12 mouse cellular contexts compared by ENCODE assay signal in genomic region chr6:83186946-83187345, GRCm38 (mm10). TPM values are rescaled to one million over a fixed set of nuclear protein-coding genes. Genes with fewer than 3 reads are reported as not detected.
DNase-seq lines count a peak whose midpoint lies in the region; ATAC-seq and TF ChIP-seq lines count a peak whose summit lies in the region.
"Had no signal": no experiment of that assay in that cellular context is flagged by ENCODE, and none has a peak within 500 bp of the region (broad histone marks: within the 10 kb centered on the region; RNA-seq: fewer than 3 reads in every experiment).

No protein-coding gene starts in this region.

- TF ChIP-seq CTCF in brain, embryonic 14.5 days (IDR thresholded peaks at IDR 0.05; ENCODE audit: borderline replicate concordance, extremely low read depth, insufficient read depth, insufficient read length), result no peak

- H3K9me3 ChIP-seq in embryonic facial prominence, embryonic 10.5 days, result no peaks in the 10 kb centered on the region
- no peaks in the 10 kb centered on the region for H3K9me3 ChIP-seq in hindbrain, embryonic 10.5 days
- H3K9me3 ChIP-seq in midbrain, embryonic 11.5 days (ENCODE audit: control insufficient read depth, low read length), result no peaks in the 10 kb centered on the region
- H3K9me3 ChIP-seq: kidney, embryonic 15.5 days had no signal

- peaks cover 71% of the 10 kb centered on the region for H3K36me3 ChIP-seq in embryonic facial prominence, embryonic 10.5 days (replicated peaks)
- peaks cover 69% of the 10 kb centered on the region for H3K36me3 ChIP-seq in hindbrain, embryonic 10.5 days
- H3K36me3 ChIP-seq in midbrain, embryonic 11.5 days (ENCODE audit: control insufficient read depth, insufficient read depth, low read length), result peaks cover 22% of the 10 kb centered on the region

- H3K9ac ChIP-seq in midbrain, embryonic 11.5 days (ENCODE audit: low read length), result peak overlapping the region; percentile 72; the same call in 1 of the 2 replicates

- ATAC-seq in midbrain, embryonic 11.5 days (ENCODE audit: low FRiP score), result 0 out of 2 replicates have a peak, but pooled peaks have one; percentile 10
- no peak for ATAC-seq in erythroblast, adult 5-6 weeks (replicated peaks; ENCODE audit: low FRiP score, poor library complexity, severe bottlenecking)

- H3K27ac ChIP-seq in embryonic facial prominence, embryonic 10.5 days (replicated peaks), result peak overlapping the region; percentile 83
- peak overlapping the region; percentile 88 for H3K27ac ChIP-seq in hindbrain, embryonic 10.5 days
- H3K27ac ChIP-seq in midbrain, embryonic 11.5 days (ENCODE audit: low read depth, low read length), result peak overlapping the region; percentile 74
- H3K27ac ChIP-seq: kidney, embryonic 15.5 days had no signal

- H3K4me3 ChIP-seq in embryonic facial prominence, embryonic 10.5 days, result peak overlapping the region; percentile 57
- H3K4me3 ChIP-seq in hindbrain, embryonic 10.5 days, result peak overlapping the region; percentile 56
- peak overlapping the region; percentile 41 for H3K4me3 ChIP-seq in midbrain, embryonic 11.5 days (ENCODE audit: low read depth, low read length)

- 61% methylated on average over 2 of the region's 2 CpGs for WGBS in embryonic facial prominence, embryonic 10.5 days
- 73% methylated on average over 2 of the region's 2 CpGs for WGBS in hindbrain, embryonic 10.5 days
- WGBS in midbrain, embryonic 11.5 days, result 66% methylated on average over 2 of the region's 2 CpGs

- peak overlapping the region; percentile 53 for H3K4me2 ChIP-seq in midbrain, embryonic 11.5 days

- H3K4me1 ChIP-seq in embryonic facial prominence, embryonic 10.5 days, result peaks cover 40% of the 10 kb centered on the region
- peaks cover 39% of the 10 kb centered on the region for H3K4me1 ChIP-seq in hindbrain, embryonic 10.5 days (replicated peaks)
- peaks cover 18% of the 10 kb centered on the region for H3K4me1 ChIP-seq in midbrain, embryonic 11.5 days (ENCODE audit: control insufficient read depth, insufficient read depth, low read length)

- DNase-seq in brain, embryonic 14.5 days (ENCODE audit: low read depth), result peak; percentile 25
- peak; percentile 26 for DNase-seq in embryonic facial prominence, embryonic 10.5 days (ENCODE audit: low spot score)
- DNase-seq in hindbrain, embryonic 10.5 days (ENCODE audit: low spot score), result peak; percentile 12
- DNase-seq in midbrain, embryonic 11.5 days (ENCODE audit: low spot score, missing footprints), result no peak
- no peak for DNase-seq in thymus, postnatal 0 days (ENCODE audit: low spot score)
- DNase-seq in adipocyte (ENCODE audit: low spot score), result no peak
- DNase-seq: gastrocnemius, postnatal 25 days; heart, postnatal 10 days; lung, adult 18-20 months; right cerebral cortex, adult 18-20 months had no signal

- no peak for TF ChIP-seq POLR2A in brain, embryonic 14.5 days (IDR thresholded peaks at IDR 0.05; ENCODE audit: borderline replicate concordance, extremely low read depth, insufficient read depth, insufficient read length, poor library complexity, severe bottlenecking)

- no peaks in the 10 kb centered on the region for H3K27me3 ChIP-seq in embryonic facial prominence, embryonic 10.5 days (replicated peaks; ENCODE audit: low read depth, poor library complexity, severe bottlenecking)
- no peaks in the 10 kb centered on the region for H3K27me3 ChIP-seq in hindbrain, embryonic 10.5 days (ENCODE audit: insufficient read depth, poor library complexity, severe bottlenecking)
- H3K27me3 ChIP-seq in midbrain, embryonic 11.5 days (ENCODE audit: control insufficient read depth, insufficient read depth, low read length), result no peaks in the 10 kb centered on the region
- H3K27me3 ChIP-seq: kidney, embryonic 15.5 days had no signal

RNA-seq across cellular contexts. Expression of gene Dctn1, which starts 21.2 kb away (rescaled TPM):
- polyA plus RNA-seq in brain, embryonic 14.5 days (2012; rRNA removed), result 217 and 252 TPM in 2 replicates
- 112 and 116 TPM in 2 replicates for polyA plus RNA-seq in embryonic facial prominence, embryonic 10.5 days (2016; fragmentation: Nextera tagmentation; extraction: Ambion mirVana)
- 121 and 140 TPM in 2 replicates for polyA plus RNA-seq in hindbrain, embryonic 10.5 days (2016; fragmentation: Nextera tagmentation; extraction: Ambion mirVana)
- polyA plus RNA-seq in midbrain, embryonic 11.5 days (2014; fragmentation: Nextera tagmentation; extraction: Ambion mirVana), result 80.2 and 81.7 TPM in 2 replicates
- total RNA-seq in erythroblast, adult 5-6 weeks (2015; ENCODE audit: low replicate concordance), result 21.7 and 21.9 TPM in 2 replicates
- 18.0 and 25.9 TPM in 2 replicates for total RNA-seq in erythroblast, adult 5-6 weeks (2017; ENCODE audit: low replicate concordance)
- polyA plus RNA-seq in thymus, postnatal 0 days (2015; fragmentation: Nextera tagmentation; extraction: Ambion mirVana), result 62.8 and 64.5 TPM in 2 replicates

RNA-seq across cellular contexts. Expression of gene 1700003E16Rik, which starts 30.7 kb away (rescaled TPM):
- 2.9 and 4.1 TPM in 2 replicates for polyA plus RNA-seq in brain, embryonic 14.5 days (2012; rRNA removed)
- 1.3 and 2.1 TPM in 2 replicates for polyA plus RNA-seq in embryonic facial prominence, embryonic 10.5 days (2016; fragmentation: Nextera tagmentation; extraction: Ambion mirVana)
- 3.1 and 6.0 TPM in 2 replicates for polyA plus RNA-seq in hindbrain, embryonic 10.5 days (2016; fragmentation: Nextera tagmentation; extraction: Ambion mirVana)
- polyA plus RNA-seq in midbrain, embryonic 11.5 days (2014; fragmentation: Nextera tagmentation; extraction: Ambion mirVana), result 1.7 TPM in 2 replicates
- total RNA-seq in erythroblast, adult 5-6 weeks (2015; ENCODE audit: low replicate concordance), result not detected in 2 replicates
- total RNA-seq in erythroblast, adult 5-6 weeks (2017; ENCODE audit: low replicate concordance), result not detected in 2 replicates
- polyA plus RNA-seq in thymus, postnatal 0 days (2015; fragmentation: Nextera tagmentation; extraction: Ambion mirVana), result 0.21 and 0.44 TPM in 2 replicates
- total RNA-seq: gastrocnemius, postnatal 25 days had no signal

RNA-seq across cellular contexts. Expression of gene Wdr54, which starts 30.7 kb away (rescaled TPM):
- polyA plus RNA-seq in brain, embryonic 14.5 days (2012; rRNA removed), result 21.2 and 31.4 TPM in 2 replicates
- 10.2 and 11.2 TPM in 2 replicates for polyA plus RNA-seq in embryonic facial prominence, embryonic 10.5 days (2016; fragmentation: Nextera tagmentation; extraction: Ambion mirVana)
- 14.2 and 15.9 TPM in 2 replicates for polyA plus RNA-seq in hindbrain, embryonic 10.5 days (2016; fragmentation: Nextera tagmentation; extraction: Ambion mirVana)
- 11.1 and 13.7 TPM in 2 replicates for polyA plus RNA-seq in midbrain, embryonic 11.5 days (2014; fragmentation: Nextera tagmentation; extraction: Ambion mirVana)
- not detected in 2 replicates for total RNA-seq in erythroblast, adult 5-6 weeks (2015; ENCODE audit: low replicate concordance)
- total RNA-seq in erythroblast, adult 5-6 weeks (2017; ENCODE audit: low replicate concordance), result 0.28 TPM in 1 of 2 replicates, not detected in the other
- polyA plus RNA-seq in thymus, postnatal 0 days (2015; fragmentation: Nextera tagmentation; extraction: Ambion mirVana), result 0.67 and 0.95 TPM in 2 replicates

RNA-seq across cellular contexts. Expression of gene Slc4a5, which starts 32.7 kb away (rescaled TPM):
- 2.1 and 7.0 TPM in 2 replicates for polyA plus RNA-seq in brain, embryonic 14.5 days (2012; rRNA removed)
- 0.70 and 0.97 TPM in 2 replicates for polyA plus RNA-seq in embryonic facial prominence, embryonic 10.5 days (2016; fragmentation: Nextera tagmentation; extraction: Ambion mirVana)
- polyA plus RNA-seq in hindbrain, embryonic 10.5 days (2016; fragmentation: Nextera tagmentation; extraction: Ambion mirVana), result 1.1 and 5.3 TPM in 2 replicates
- polyA plus RNA-seq in midbrain, embryonic 11.5 days (2014; fragmentation: Nextera tagmentation; extraction: Ambion mirVana), result 0.52 and 0.68 TPM in 2 replicates
- 1.0 and 1.2 TPM in 2 replicates for total RNA-seq in erythroblast, adult 5-6 weeks (2015; ENCODE audit: low replicate concordance)
- 0.28 and 0.43 TPM in 2 replicates for total RNA-seq in erythroblast, adult 5-6 weeks (2017; ENCODE audit: low replicate concordance)
- polyA plus RNA-seq in thymus, postnatal 0 days (2015; fragmentation: Nextera tagmentation; extraction: Ambion mirVana), result 0.07 and 0.17 TPM in 2 replicates
- total RNA-seq: gastrocnemius, postnatal 25 days; heart, postnatal 10 days had no signal

RNA-seq across cellular contexts. Expression of gene Rtkn, which starts 51.7 kb away (rescaled TPM):
- polyA plus RNA-seq in brain, embryonic 14.5 days (2012; rRNA removed), result 28.9 and 30.7 TPM in 2 replicates
- 38.2 and 39.0 TPM in 2 replicates for polyA plus RNA-seq in embryonic facial prominence, embryonic 10.5 days (2016; fragmentation: Nextera tagmentation; extraction: Ambion mirVana)
- 40.5 and 46.4 TPM in 2 replicates for polyA plus RNA-seq in hindbrain, embryonic 10.5 days (2016; fragmentation: Nextera tagmentation; extraction: Ambion mirVana)
- polyA plus RNA-seq in midbrain, embryonic 11.5 days (2014; fragmentation: Nextera tagmentation; extraction: Ambion mirVana), result 13.6 and 16.6 TPM in 2 replicates
- total RNA-seq in erythroblast, adult 5-6 weeks (2015; ENCODE audit: low replicate concordance), result 0.63 TPM in 1 of 2 replicates, not detected in the other
- not detected in 2 replicates for total RNA-seq in erythroblast, adult 5-6 weeks (2017; ENCODE audit: low replicate concordance)
- 29.1 and 30.9 TPM in 2 replicates for polyA plus RNA-seq in thymus, postnatal 0 days (2015; fragmentation: Nextera tagmentation; extraction: Ambion mirVana)

Comparison
In these comparisons a context has a peak if more than half of its experiments do, and no peak if none do; other contexts are left out.
1. DNase-seq: peak in brain, embryonic 14.5 days (single experiment), embryonic facial prominence, embryonic 10.5 days (single experiment) and hindbrain, embryonic 10.5 days (single experiment); none in midbrain, embryonic 11.5 days (single experiment), thymus, postnatal 0 days (single experiment) and adipocyte (single experiment).
2. Peak in every context shown above with its lines, with median percentiles within 50 percentile points of each other: H3K27ac ChIP-seq and H3K4me3 ChIP-seq.